Mouse (Mus musculus): ENCODE measurements around the gene Shisa6. TPM values are rescaled to one million over a fixed set of nuclear protein-coding genes. Genes with fewer than 3 reads are reported as not detected.

Shisa6 gene
- polyA plus RNA-seq (2014; fragmentation: Nextera tagmentation; extraction: Ambion mirVana), result 0.57 and 1.4 TPM in 2 replicates

DNA sequence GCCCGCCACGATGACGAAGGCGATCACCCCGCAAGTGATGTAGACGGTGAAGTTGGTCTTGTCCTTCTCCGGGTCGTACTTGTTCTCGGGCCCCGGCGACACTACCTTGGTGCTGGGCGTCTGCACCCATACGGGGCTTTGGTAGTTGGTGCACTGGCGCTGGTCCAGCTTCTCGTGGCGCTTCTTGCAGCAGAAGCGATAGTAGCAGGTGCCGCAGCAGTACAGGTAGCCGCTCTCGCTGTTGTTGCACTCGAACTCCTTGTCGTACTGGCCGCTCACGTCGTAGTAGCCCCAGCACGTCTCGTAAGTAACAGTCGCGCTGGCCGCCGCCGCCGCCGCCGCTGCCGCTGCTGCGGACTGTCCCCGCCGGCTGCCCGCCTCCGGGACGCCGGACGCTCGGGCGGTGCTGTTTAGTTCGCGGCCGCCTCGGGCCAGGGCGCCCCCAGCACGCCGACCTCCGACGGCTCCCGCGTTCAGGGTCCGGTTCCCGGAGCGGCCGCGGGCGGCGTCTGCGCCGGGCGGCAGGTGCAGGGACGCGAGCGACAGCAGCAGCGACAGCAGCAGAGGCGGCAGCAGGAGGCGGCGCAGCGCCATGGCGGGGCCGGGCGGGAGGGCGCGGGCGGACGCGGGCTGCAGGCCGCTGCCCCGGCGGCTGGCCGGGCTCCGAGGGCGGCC, at the start of gene Shisa6:
Shisa6 (minus strand) TSS at position 594 of the 675 bp plus-strand sequence.
- Histone ChIP-seq H3K9me3 (ENCODE audit: control insufficient read depth, low read length) (no peaks in the 10 kb centered on the region), H3K4me3 (ENCODE audit: low read depth, low read length) (peak within 1 kb of the TSS; percentile 62), H3K36me3 (ENCODE audit: control insufficient read depth, insufficient read depth, low read length) (no peaks in the 10 kb centered on the region), H3K4me1 (ENCODE audit: control insufficient read depth, insufficient read depth, low read length) (no peaks in the 10 kb centered on the region), H3K4me2 (peak within 1 kb of the TSS; percentile 93), H3K9ac (ENCODE audit: low read length) (peak within 1 kb of the TSS; percentile 67), H3K27ac (ENCODE audit: low read depth, low read length) (no peak within 1 kb of the TSS), H3K27me3 (ENCODE audit: control insufficient read depth, insufficient read depth, low read length) (peaks cover 48% of the 10 kb centered on the region)
- peak; percentile 76 for ATAC-seq (ENCODE audit: low FRiP score)
- 1% methylated on average over 80 of the region's 89 CpGs for WGBS
- peak; percentile 96 for DNase-seq (ENCODE audit: low spot score, missing footprints)

DNA sequence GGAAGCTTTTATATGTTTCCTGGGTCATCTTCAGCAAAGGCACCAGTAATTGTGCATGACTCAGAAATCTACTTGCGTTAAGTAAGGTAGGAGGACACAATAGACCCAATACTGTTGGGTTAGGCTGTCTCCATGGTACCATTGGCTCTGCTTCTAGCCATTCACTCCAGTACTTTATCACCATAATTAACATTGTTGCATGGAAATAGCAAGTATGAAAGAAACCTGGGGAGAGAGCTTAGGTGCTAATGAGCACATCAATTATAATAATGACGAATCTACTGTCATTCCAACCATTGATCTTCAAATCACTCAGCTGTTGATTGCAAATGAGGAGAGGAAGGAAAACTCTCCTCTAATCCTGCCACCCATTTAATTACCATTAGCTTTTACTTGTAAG, 48.1 kb upstream of the Shisa6 start:
- no peak overlapping the region for H3K4me2 ChIP-seq
- WGBS, result 23% methylated on average over 2 of the region's 2 CpGs
- no peak overlapping the region for H3K27ac ChIP-seq (ENCODE audit: low read depth, low read length)
- no peak for ATAC-seq (ENCODE audit: low FRiP score)
- peak; percentile 76 for DNase-seq (ENCODE audit: low spot score, missing footprints)
- H3K36me3 ChIP-seq (ENCODE audit: control insufficient read depth, insufficient read depth, low read length), result no peaks in the 10 kb centered on the region
- H3K9me3 ChIP-seq (ENCODE audit: control insufficient read depth, low read length), result no peaks in the 10 kb centered on the region
- H3K27me3 ChIP-seq (ENCODE audit: control insufficient read depth, insufficient read depth, low read length), result no peaks in the 10 kb centered on the region
- no peaks in the 10 kb centered on the region for H3K4me1 ChIP-seq (ENCODE audit: control insufficient read depth, insufficient read depth, low read length)
- no peak overlapping the region for H3K9ac ChIP-seq (ENCODE audit: low read length)
- no peak overlapping the region for H3K4me3 ChIP-seq (ENCODE audit: low read depth, low read length)

DNA sequence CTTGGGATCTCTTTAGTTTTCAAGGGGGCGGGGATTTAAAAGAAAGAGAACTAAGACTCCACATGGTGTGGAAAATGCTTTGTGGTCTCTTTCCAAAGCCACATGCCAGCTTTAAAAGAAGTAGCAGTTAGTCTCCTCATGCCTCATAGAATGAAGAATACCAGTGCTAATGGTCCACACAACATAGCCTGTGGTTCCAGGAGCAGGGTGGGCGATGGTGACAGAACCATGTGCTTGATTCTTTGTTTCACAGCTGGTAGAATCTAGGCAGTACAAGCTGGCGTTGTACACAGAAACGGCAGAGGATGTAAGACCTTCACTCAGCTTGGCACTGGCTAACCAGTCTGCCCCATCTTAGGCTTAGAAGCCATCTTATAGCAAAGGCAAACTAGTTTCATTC, 43.3 kb upstream of the Shisa6 start:
- Histone ChIP-seq H3K27me3 (ENCODE audit: control insufficient read depth, insufficient read depth, low read length) (peaks cover 7% of the 10 kb centered on the region; the same call in 1 of the 2 replicates), H3K27ac (ENCODE audit: low read depth, low read length) (no peak overlapping the region), H3K4me2 (no peak overlapping the region), H3K9ac (ENCODE audit: low read length) (no peak overlapping the region), H3K36me3 (ENCODE audit: control insufficient read depth, insufficient read depth, low read length) (no peaks in the 10 kb centered on the region), H3K4me1 (ENCODE audit: control insufficient read depth, insufficient read depth, low read length) (peaks cover 7% of the 10 kb centered on the region; the same call in 1 of the 2 replicates), H3K4me3 (ENCODE audit: low read depth, low read length) (no peak overlapping the region), H3K9me3 (ENCODE audit: control insufficient read depth, low read length) (no peaks in the 10 kb centered on the region)
- DNase-seq (ENCODE audit: low spot score, missing footprints) (peak; percentile 78), ATAC-seq (ENCODE audit: low FRiP score) (no peak)
- 78% methylated on average over 4 of the region's 4 CpGs for WGBS

DNA sequence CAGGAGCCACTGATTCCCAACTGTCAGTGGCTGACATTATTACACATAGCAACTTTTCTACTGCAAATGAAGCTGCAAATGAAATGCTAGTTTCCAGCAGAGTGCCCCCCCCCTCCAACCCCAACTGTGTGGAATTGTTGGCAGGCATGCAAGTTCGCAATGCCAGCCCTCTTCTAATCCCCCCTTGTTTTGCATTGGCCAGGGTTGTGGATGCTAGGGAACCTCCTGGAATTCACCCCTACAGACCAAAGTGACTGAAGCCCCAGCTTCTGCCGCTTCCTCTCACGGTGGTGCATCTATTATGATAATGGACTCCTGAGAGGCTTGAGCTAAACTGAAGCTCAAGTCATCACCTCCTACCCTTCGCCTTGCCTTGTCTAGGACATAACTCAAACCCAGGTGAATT, 42.6 kb upstream of the Shisa6 start:
- Histone ChIP-seq H3K36me3 (ENCODE audit: control insufficient read depth, insufficient read depth, low read length) (no peaks in the 10 kb centered on the region), H3K4me3 (ENCODE audit: low read depth, low read length) (no peak overlapping the region), H3K4me2 (no peak overlapping the region), H3K9me3 (ENCODE audit: control insufficient read depth, low read length) (no peaks in the 10 kb centered on the region), H3K27me3 (ENCODE audit: control insufficient read depth, insufficient read depth, low read length) (peaks cover 7% of the 10 kb centered on the region; the same call in 1 of the 2 replicates), H3K4me1 (ENCODE audit: control insufficient read depth, insufficient read depth, low read length) (peaks cover 7% of the 10 kb centered on the region; the same call in 1 of the 2 replicates), H3K27ac (ENCODE audit: low read depth, low read length) (no peak overlapping the region), H3K9ac (ENCODE audit: low read length) (no peak overlapping the region)
- WGBS, result 9% methylated on average over 4 of the region's 4 CpGs
- ATAC-seq (ENCODE audit: low FRiP score), result no peak
- peak; percentile 77 for DNase-seq (ENCODE audit: low spot score, missing footprints)

DNA sequence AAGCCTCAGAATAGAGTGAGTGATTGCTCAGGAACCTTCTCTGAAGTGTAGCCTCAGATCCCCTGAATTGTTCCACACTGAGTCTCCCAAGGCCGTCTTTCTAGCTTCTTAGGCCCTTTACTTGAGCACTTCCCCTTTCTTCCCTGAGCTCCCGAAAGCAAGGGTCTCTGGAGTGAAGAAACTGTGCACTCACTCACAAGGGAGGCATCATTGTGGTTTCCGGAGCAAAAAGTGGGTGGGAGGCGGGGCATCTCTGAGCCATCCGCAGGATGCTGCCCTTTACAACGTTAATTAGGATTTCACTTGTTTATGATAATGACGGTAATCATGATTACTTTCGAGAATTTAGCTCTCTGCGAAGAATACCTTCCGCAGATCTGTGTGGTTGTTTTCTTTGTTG, 41.6 kb upstream of the Shisa6 start:
- Histone ChIP-seq H3K27me3 (ENCODE audit: control insufficient read depth, insufficient read depth, low read length) (peaks cover 7% of the 10 kb centered on the region; the same call in 1 of the 2 replicates), H3K4me3 (ENCODE audit: low read depth, low read length) (no peak overlapping the region), H3K9me3 (ENCODE audit: control insufficient read depth, low read length) (no peaks in the 10 kb centered on the region), H3K4me1 (ENCODE audit: control insufficient read depth, insufficient read depth, low read length) (peaks cover 7% of the 10 kb centered on the region; the same call in 1 of the 2 replicates), H3K36me3 (ENCODE audit: control insufficient read depth, insufficient read depth, low read length) (no peaks in the 10 kb centered on the region), H3K27ac (ENCODE audit: low read depth, low read length) (no peak overlapping the region), H3K4me2 (peak overlapping the region; percentile 16), H3K9ac (ENCODE audit: low read length) (no peak overlapping the region)
- DNase-seq (ENCODE audit: low spot score, missing footprints), result no peak
- no peak for ATAC-seq (ENCODE audit: low FRiP score)
- 13% methylated on average over 10 of the region's 10 CpGs for WGBS

DNA sequence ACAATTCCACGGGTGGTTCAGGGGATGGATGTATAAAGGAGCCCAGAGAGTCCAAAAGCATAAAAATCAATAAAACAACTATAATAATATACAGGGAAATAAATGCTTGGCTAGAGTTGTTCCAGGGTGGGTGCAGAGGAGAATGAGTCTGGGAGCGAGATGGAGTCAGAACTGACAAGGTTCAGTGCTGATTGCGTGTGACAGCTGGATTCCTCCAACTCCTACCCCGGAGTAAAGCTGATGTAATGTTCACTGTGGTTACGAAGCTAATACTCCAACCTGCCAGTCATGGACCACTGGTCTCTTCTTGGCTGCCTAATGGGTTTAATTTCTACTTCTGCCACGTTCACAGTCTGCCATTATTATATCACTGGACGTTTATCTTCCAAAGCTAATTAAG, 36.5 kb upstream of the Shisa6 start:
- 79% methylated on average over 7 of the region's 7 CpGs for WGBS

DNA sequence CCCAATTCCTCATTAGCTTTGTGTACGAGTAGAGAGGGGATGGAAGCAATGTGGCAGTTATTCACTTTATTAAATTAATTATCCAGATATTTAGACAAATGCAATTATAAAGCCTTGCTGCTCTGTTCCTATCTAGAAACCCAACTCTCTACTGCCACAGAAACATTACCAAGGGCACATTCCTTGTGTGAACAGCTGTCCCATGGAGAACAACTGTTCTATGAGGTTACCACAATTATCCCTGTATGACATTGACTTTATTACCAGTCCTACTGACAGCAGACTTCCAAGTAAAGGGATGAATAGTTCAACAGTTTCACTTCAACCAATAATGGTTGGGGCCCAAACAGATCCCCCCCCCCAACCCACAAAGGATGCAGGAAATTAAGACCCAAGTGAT, 12.1 kb upstream of the Shisa6 start:
- H3K9me3 ChIP-seq (ENCODE audit: control insufficient read depth, low read length), result no peaks in the 10 kb centered on the region
- WGBS, result 60% methylated on average over 1 of the region's 1 CpGs

More for the DNA sequence above, 36.5 kb upstream of the Shisa6 start:
- no peak for ATAC-seq (ENCODE audit: low FRiP score)
- peaks cover 5% of the 10 kb centered on the region; the same call in 1 of the 2 replicates for H3K27me3 ChIP-seq (ENCODE audit: control insufficient read depth, insufficient read depth, low read length)
- no peak overlapping the region for H3K4me3 ChIP-seq (ENCODE audit: low read depth, low read length)
- no peak for DNase-seq (ENCODE audit: low spot score, missing footprints)
- H3K9ac ChIP-seq (ENCODE audit: low read length), result no peak overlapping the region
- H3K36me3 ChIP-seq (ENCODE audit: control insufficient read depth, insufficient read depth, low read length), result no peaks in the 10 kb centered on the region
- no peaks in the 10 kb centered on the region for H3K9me3 ChIP-seq (ENCODE audit: control insufficient read depth, low read length)
- H3K27ac ChIP-seq (ENCODE audit: low read depth, low read length), result no peak overlapping the region
- H3K4me2 ChIP-seq, result no peak overlapping the region
- peaks cover 2% of the 10 kb centered on the region; the same call in 1 of the 2 replicates for H3K4me1 ChIP-seq (ENCODE audit: control insufficient read depth, insufficient read depth, low read length)

DNA sequence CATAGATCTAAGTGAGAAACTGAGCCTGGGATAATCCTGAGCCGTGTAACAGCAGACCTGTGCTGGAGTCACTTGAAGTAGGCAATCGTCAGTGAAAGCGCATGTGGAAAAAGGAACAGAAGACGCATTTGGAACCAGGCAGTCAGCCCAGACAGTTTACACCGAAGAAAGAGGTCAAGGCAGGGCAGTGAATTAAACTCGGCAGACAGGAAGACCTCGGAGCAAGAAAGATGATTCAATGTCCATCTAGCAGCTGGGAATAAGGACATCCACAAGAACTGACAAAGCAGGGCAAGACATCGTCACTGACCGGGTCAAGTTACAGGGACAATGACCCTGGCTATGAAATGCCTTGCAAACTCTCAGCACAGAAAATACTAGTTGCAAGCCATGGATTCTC, 10.1 kb upstream of the Shisa6 start:
- WGBS, result 86% methylated on average over 9 of the region's 9 CpGs
- DNase-seq (ENCODE audit: low spot score, missing footprints) (no peak), ATAC-seq (ENCODE audit: low FRiP score) (no peak)
- H3K27ac ChIP-seq (ENCODE audit: low read depth, low read length), result no peak overlapping the region
- no peaks in the 10 kb centered on the region for H3K9me3 ChIP-seq (ENCODE audit: control insufficient read depth, low read length)
- no peaks in the 10 kb centered on the region for H3K27me3 ChIP-seq (ENCODE audit: control insufficient read depth, insufficient read depth, low read length)
- H3K4me1 ChIP-seq (ENCODE audit: control insufficient read depth, insufficient read depth, low read length), result no peaks in the 10 kb centered on the region
- no peak overlapping the region for H3K4me2 ChIP-seq
- H3K36me3 ChIP-seq (ENCODE audit: control insufficient read depth, insufficient read depth, low read length), result no peaks in the 10 kb centered on the region
- no peak overlapping the region for H3K9ac ChIP-seq (ENCODE audit: low read length)
- H3K4me3 ChIP-seq (ENCODE audit: low read depth, low read length), result no peak overlapping the region

More for the DNA sequence above, 12.1 kb upstream of the Shisa6 start:
- Histone ChIP-seq H3K4me3 (ENCODE audit: low read depth, low read length) (no peak overlapping the region), H3K27me3 (ENCODE audit: control insufficient read depth, insufficient read depth, low read length) (no peaks in the 10 kb centered on the region), H3K9ac (ENCODE audit: low read length) (no peak overlapping the region), H3K4me1 (ENCODE audit: control insufficient read depth, insufficient read depth, low read length) (no peaks in the 10 kb centered on the region), H3K36me3 (ENCODE audit: control insufficient read depth, insufficient read depth, low read length) (no peaks in the 10 kb centered on the region), H3K4me2 (no peak overlapping the region), H3K27ac (ENCODE audit: low read depth, low read length) (no peak overlapping the region)
- DNase-seq (ENCODE audit: low spot score, missing footprints) (no peak), ATAC-seq (ENCODE audit: low FRiP score) (no peak)

DNA sequence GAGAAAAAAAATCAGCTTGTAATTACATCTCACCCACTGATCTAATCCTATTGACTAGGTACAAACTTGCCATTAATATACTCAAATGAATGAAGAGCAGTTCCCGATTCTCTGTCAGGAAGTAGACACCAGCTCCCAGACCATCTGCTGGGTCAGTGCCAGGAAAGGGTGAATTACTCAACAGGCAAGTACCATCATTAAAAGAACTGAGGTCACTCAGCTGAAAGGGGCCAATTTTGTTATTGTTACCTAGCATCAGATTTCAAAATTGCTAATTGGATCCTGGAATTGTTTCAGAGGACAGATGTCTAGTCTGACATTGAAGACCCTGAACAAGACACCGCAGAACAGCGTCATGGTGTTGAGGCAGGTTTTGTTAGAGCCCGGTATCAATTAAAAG, 9.4 kb upstream of the Shisa6 start:
- H3K4me2 ChIP-seq, result no peak overlapping the region
- WGBS, result 89% methylated on average over 4 of the region's 4 CpGs
- no peak overlapping the region for H3K4me3 ChIP-seq (ENCODE audit: low read depth, low read length)
- no peaks in the 10 kb centered on the region for H3K4me1 ChIP-seq (ENCODE audit: control insufficient read depth, insufficient read depth, low read length)
- no peak overlapping the region for H3K9ac ChIP-seq (ENCODE audit: low read length)
- no peak overlapping the region for H3K27ac ChIP-seq (ENCODE audit: low read depth, low read length)
- H3K27me3 ChIP-seq (ENCODE audit: control insufficient read depth, insufficient read depth, low read length), result no peaks in the 10 kb centered on the region
- no peaks in the 10 kb centered on the region for H3K9me3 ChIP-seq (ENCODE audit: control insufficient read depth, low read length)
- ATAC-seq (ENCODE audit: low FRiP score), result no peak
- no peaks in the 10 kb centered on the region for H3K36me3 ChIP-seq (ENCODE audit: control insufficient read depth, insufficient read depth, low read length)
- DNase-seq (ENCODE audit: low spot score, missing footprints), result no peak
